Mouse (Mus musculus): ENCODE data around the gene Pgp. TPM values are rescaled to one million over a fixed set of nuclear protein-coding genes. Genes with fewer than 3 reads are reported as not detected.

The Pgp gene
- polyA plus RNA-seq, 1 experiment from 2014 or later, result 54.5 TPM

DNA sequence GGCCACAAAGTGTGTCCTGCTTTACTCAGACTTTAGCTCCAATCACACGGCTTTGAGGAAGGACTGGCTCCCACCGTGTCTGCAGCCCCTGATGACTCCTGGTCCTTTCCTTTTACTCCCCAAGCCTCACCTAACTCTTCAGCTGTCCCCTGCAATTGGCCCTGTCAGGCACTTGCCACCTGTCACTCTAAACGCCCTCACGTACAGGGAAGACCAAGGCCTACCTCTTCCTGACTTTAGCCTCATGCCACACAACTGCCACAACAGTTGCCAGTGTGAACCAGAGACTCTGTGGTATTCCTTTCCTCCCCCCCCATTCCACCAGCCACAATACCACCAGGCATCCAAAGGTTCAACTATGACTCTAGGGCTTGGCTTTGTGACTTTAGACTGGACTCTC lies 50.3 kb downstream of the Pgp start:
- peaks cover 16% of the 10 kb centered on the region; the same call in 1 of the 2 replicates for H3K36me3 ChIP-seq (ENCODE audit: control insufficient read depth, insufficient read depth, low read length)
- no peak for ATAC-seq (ENCODE audit: insufficient read depth, low FRiP score)
- H3K4me1 ChIP-seq (ENCODE audit: control insufficient read depth, insufficient read depth, low read length), result peaks cover 4% of the 10 kb centered on the region; the same call in 1 of the 2 replicates
- H3K4me2 ChIP-seq (ENCODE audit: low read depth, low read length), result no peak overlapping the region
- H3K4me3 ChIP-seq (replicated peaks; ENCODE audit: low read length), result no peak overlapping the region
- no peak overlapping the region for H3K9ac ChIP-seq (ENCODE audit: low read length)
- H3K27me3 ChIP-seq (ENCODE audit: control insufficient read depth, insufficient read depth, low read length), result no peaks in the 10 kb centered on the region
- no peak overlapping the region for H3K27ac ChIP-seq (ENCODE audit: low read length)
- WGBS, result 88% methylated on average over 4 of the region's 4 CpGs
- H3K9me3 ChIP-seq (replicated peaks; ENCODE audit: control insufficient read depth, low read length), result no peaks in the 10 kb centered on the region

Other genes starting within 250 kb of the Pgp start
- 7.6 and 9.7 TPM in 2 replicates for gene Tedc2, start 249.5 kb upstream of the Pgp start, polyA plus RNA-seq (2015; fragmentation: Nextera tagmentation; extraction: Ambion mirVana)
- gene Ccnf, start 218.9 kb upstream of the Pgp start, polyA plus RNA-seq (2015; fragmentation: Nextera tagmentation; extraction: Ambion mirVana), result 50.2 and 51.8 TPM in 2 replicates
- gene Abca17, start 119.3 kb upstream of the Pgp start, polyA plus RNA-seq (2015; fragmentation: Nextera tagmentation; extraction: Ambion mirVana), result not detected in 2 replicates
- gene Abca3, start 118.4 kb upstream of the Pgp start, polyA plus RNA-seq (2015; fragmentation: Nextera tagmentation; extraction: Ambion mirVana), result 12.2 and 14.0 TPM in 2 replicates
- 216 and 217 TPM in 2 replicates for gene Rnps1, start 55.8 kb upstream of the Pgp start, polyA plus RNA-seq (2015; fragmentation: Nextera tagmentation; extraction: Ambion mirVana)
- gene Eci1, start 43.8 kb upstream of the Pgp start, polyA plus RNA-seq (2015; fragmentation: Nextera tagmentation; extraction: Ambion mirVana), result 153 and 166 TPM in 2 replicates
- gene Dnase1l2, start 27.3 kb upstream of the Pgp start, polyA plus RNA-seq (2015; fragmentation: Nextera tagmentation; extraction: Ambion mirVana), result 9.2 and 19.9 TPM in 2 replicates
- gene E4f1, start 79 bp upstream of the Pgp start, polyA plus RNA-seq (2015; fragmentation: Nextera tagmentation; extraction: Ambion mirVana), result 29.4 and 35.0 TPM in 2 replicates
- gene Bricd5, start 3.5 kb downstream of the Pgp start, polyA plus RNA-seq (2015; fragmentation: Nextera tagmentation; extraction: Ambion mirVana), result 0.36 and 0.46 TPM in 2 replicates
- 29.0 and 33.6 TPM in 2 replicates for gene Mlst8, start 8.7 kb downstream of the Pgp start, polyA plus RNA-seq (2015; fragmentation: Nextera tagmentation; extraction: Ambion mirVana)
- gene Caskin1, start 18.2 kb downstream of the Pgp start, polyA plus RNA-seq (2015; fragmentation: Nextera tagmentation; extraction: Ambion mirVana), result 1.5 and 2.3 TPM in 2 replicates
- gene Traf7, start 57.5 kb downstream of the Pgp start, polyA plus RNA-seq (2015; fragmentation: Nextera tagmentation; extraction: Ambion mirVana), result 80.6 and 104 TPM in 2 replicates
- 7.9 and 9.4 TPM in 2 replicates for gene Rab26, start 63.8 kb downstream of the Pgp start, polyA plus RNA-seq (2015; fragmentation: Nextera tagmentation; extraction: Ambion mirVana)
- 21.7 and 22.2 TPM in 2 replicates for gene Pkd1, start 79.4 kb downstream of the Pgp start, polyA plus RNA-seq (2015; fragmentation: Nextera tagmentation; extraction: Ambion mirVana)
- 53.1 and 57.2 TPM in 2 replicates for gene Tsc2, start 162.2 kb downstream of the Pgp start, polyA plus RNA-seq (2015; fragmentation: Nextera tagmentation; extraction: Ambion mirVana)
- gene Nthl1, start 162.3 kb downstream of the Pgp start, polyA plus RNA-seq (2015; fragmentation: Nextera tagmentation; extraction: Ambion mirVana), result 18.0 and 19.1 TPM in 2 replicates
- 38.0 and 39.0 TPM in 2 replicates for gene Slc9a3r2, start 179.9 kb downstream of the Pgp start, polyA plus RNA-seq (2015; fragmentation: Nextera tagmentation; extraction: Ambion mirVana)
- gene Npw, start 188.1 kb downstream of the Pgp start, polyA plus RNA-seq (2015; fragmentation: Nextera tagmentation; extraction: Ambion mirVana), result 0.37 and 0.39 TPM in 2 replicates
- 13.6 and 13.7 TPM in 2 replicates for gene Zfp598, start 199.3 kb downstream of the Pgp start, polyA plus RNA-seq (2015; fragmentation: Nextera tagmentation; extraction: Ambion mirVana)
- 6.1 and 6.2 TPM in 2 replicates for gene Syngr3, start 219.6 kb downstream of the Pgp start, polyA plus RNA-seq (2015; fragmentation: Nextera tagmentation; extraction: Ambion mirVana)
- 34.5 and 35.2 TPM in 2 replicates for gene Gfer, start 225.8 kb downstream of the Pgp start, polyA plus RNA-seq (2015; fragmentation: Nextera tagmentation; extraction: Ambion mirVana)
- 3.8 and 5.8 TPM in 2 replicates for gene Noxo1, start 225.8 kb downstream of the Pgp start, polyA plus RNA-seq (2015; fragmentation: Nextera tagmentation; extraction: Ambion mirVana)
- gene Tbl3, start 237.3 kb downstream of the Pgp start, polyA plus RNA-seq (2015; fragmentation: Nextera tagmentation; extraction: Ambion mirVana), result 63.6 and 70.4 TPM in 2 replicates
- 0.14 TPM in 1 of 2 replicates, not detected in the other for gene Rnf151, start 247.7 kb downstream of the Pgp start, polyA plus RNA-seq (2015; fragmentation: Nextera tagmentation; extraction: Ambion mirVana)
- 1,212 and 1,230 TPM in 2 replicates for gene Rps2, start 247.7 kb downstream of the Pgp start, polyA plus RNA-seq (2015; fragmentation: Nextera tagmentation; extraction: Ambion mirVana)